Mouse (Mus musculus) stomach, postnatal 0 days (tissue): ENCODE results near the gene Cyp4a29.
"Not testable (repeated sequence)": the region's sequence is repeated elsewhere in the genome, so short reads cannot be mapped to it uniquely, and the experiment has no call there.

ENCODE experiments used
- CTCF ChIP-seq: IDR thresholded peaks from 2 replicates; pipeline ENCODE4 v1.5.1; 2016; ENCODE audit warnings: antibody characterized with exemption, low read depth, mild to moderate bottlenecking, moderate library complexity
- EP300 ChIP-seq: optimal IDR thresholded peaks from 2 replicates; pipeline ENCODE3; 2016; ENCODE audit warnings: antibody characterized with exemption

- TF ChIP-seq CTCF, EP300: not testable (repeated sequence)
Observed at GRCm38 (mm10) chr4:115278215-115278982, 36.5 kb downstream of the Cyp4a29 start.
